Mouse (Mus musculus): Measurements from ENCODE around the gene Tmem150c. TPM values are rescaled to one million over a fixed set of nuclear protein-coding genes. Genes with fewer than 3 reads are reported as not detected.

Gene Tmem150c
- total and polyA plus RNA-seq, 2 experiments from 2014 or later, result 0.31 to 0.98 TPM

- 88% methylated on average over 4 of the region's 4 CpGs for WGBS
- no peak for DNase-seq (ENCODE audit: low spot score)
- no peak overlapping the region for H3K4me2 ChIP-seq (ENCODE audit: low read depth, low read length)
- H3K27ac ChIP-seq (ENCODE audit: low read depth), result no peak overlapping the region
- ATAC-seq (ENCODE audit: insufficient read depth, low read depth), result no peak
- no peak overlapping the region for H3K9ac ChIP-seq (replicated peaks; ENCODE audit: low read depth, low read length)
- no peaks in the 10 kb centered on the region for H3K27me3 ChIP-seq (ENCODE audit: control insufficient read depth, insufficient read depth, low read length)
- H3K4me1 ChIP-seq (ENCODE audit: control insufficient read depth, insufficient read depth), result no peaks in the 10 kb centered on the region
- H3K4me3 ChIP-seq (ENCODE audit: low read depth, low read length), result no peak overlapping the region
- no peaks in the 10 kb centered on the region for H3K36me3 ChIP-seq (replicated peaks; ENCODE audit: control insufficient read depth, insufficient read depth, low read length)
- TF ChIP-seq EP300 (IDR thresholded peaks at IDR 0.05; ENCODE audit: low read depth) (no peak), CTCF (IDR thresholded peaks at IDR 0.05; ENCODE audit: low read depth) (no peak)
- H3K9me3 ChIP-seq (replicated peaks; ENCODE audit: control insufficient read depth, low read length), result no peaks in the 10 kb centered on the region
Measured at GRCm38 (mm10) chr5:100097967-100098366, 61.6 kb downstream of the Tmem150c start.

- 66% methylated on average over 5 of the region's 5 CpGs for WGBS
- no peaks in the 10 kb centered on the region for H3K36me3 ChIP-seq (replicated peaks; ENCODE audit: control insufficient read depth, insufficient read depth, low read length)
- no peak overlapping the region for H3K4me3 ChIP-seq (ENCODE audit: low read depth, low read length)
- H3K27me3 ChIP-seq (ENCODE audit: control insufficient read depth, insufficient read depth, low read length), result no peaks in the 10 kb centered on the region
- DNase-seq (ENCODE audit: low spot score), result no peak
- no peak overlapping the region for H3K27ac ChIP-seq (ENCODE audit: low read depth)
- TF ChIP-seq EP300 (IDR thresholded peaks at IDR 0.05; ENCODE audit: low read depth) (no peak), CTCF (IDR thresholded peaks at IDR 0.05; ENCODE audit: low read depth) (no peak)
- no peak overlapping the region for H3K4me2 ChIP-seq (ENCODE audit: low read depth, low read length)
- no peak overlapping the region for H3K9ac ChIP-seq (replicated peaks; ENCODE audit: low read depth, low read length)
- no peaks in the 10 kb centered on the region for H3K9me3 ChIP-seq (replicated peaks; ENCODE audit: control insufficient read depth, low read length)
- ATAC-seq (ENCODE audit: insufficient read depth, low read depth), result no peak
- H3K4me1 ChIP-seq (ENCODE audit: control insufficient read depth, insufficient read depth), result no peaks in the 10 kb centered on the region
Measured at GRCm38 (mm10) chr5:100096955-100097354, 62.7 kb downstream of the Tmem150c start.

- H3K4me1 ChIP-seq (ENCODE audit: control insufficient read depth, insufficient read depth), result no peaks in the 10 kb centered on the region
- H3K27me3 ChIP-seq (ENCODE audit: control insufficient read depth, insufficient read depth, low read length), result no peaks in the 10 kb centered on the region
- H3K36me3 ChIP-seq (replicated peaks; ENCODE audit: control insufficient read depth, insufficient read depth, low read length), result no peaks in the 10 kb centered on the region
- 22% methylated on average over 17 of the region's 17 CpGs for WGBS
- no peaks in the 10 kb centered on the region for H3K9me3 ChIP-seq (replicated peaks; ENCODE audit: control insufficient read depth, low read length)
- H3K27ac ChIP-seq (ENCODE audit: low read depth), result no peak overlapping the region
- ATAC-seq (ENCODE audit: insufficient read depth, low read depth) (no peak), DNase-seq (ENCODE audit: low spot score) (no peak)
- no peak overlapping the region for H3K9ac ChIP-seq (replicated peaks; ENCODE audit: low read depth, low read length)
- no peak overlapping the region for H3K4me3 ChIP-seq (ENCODE audit: low read depth, low read length)
- TF ChIP-seq EP300 (IDR thresholded peaks at IDR 0.05; ENCODE audit: low read depth) (no peak), CTCF (IDR thresholded peaks at IDR 0.05; ENCODE audit: low read depth) (no peak)
- peak overlapping the region; percentile 21; the same call in 1 of the 2 replicates for H3K4me2 ChIP-seq (ENCODE audit: low read depth, low read length)
Measured at GRCm38 (mm10) chr5:100091602-100092001, 68.0 kb downstream of the Tmem150c start.

DNA sequence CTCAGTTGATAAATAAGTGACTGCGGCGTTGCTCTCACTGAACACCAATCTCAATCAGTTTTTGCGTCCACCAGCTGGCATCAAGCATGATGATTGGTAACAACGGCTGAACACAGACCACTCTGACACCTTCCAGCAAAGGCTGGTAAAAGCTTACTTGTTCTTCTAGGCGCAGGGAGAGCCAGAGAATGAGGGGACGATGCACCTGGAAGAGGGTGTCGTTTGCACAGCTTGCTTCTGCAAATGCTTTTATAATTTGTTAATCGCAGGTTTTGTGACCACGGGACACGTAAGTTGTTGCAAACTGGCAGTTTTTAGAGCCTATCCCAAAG lies 68.4 kb downstream of the Tmem150c start:
- TF ChIP-seq CTCF (IDR thresholded peaks at IDR 0.05; ENCODE audit: low read depth) (no peak), EP300 (IDR thresholded peaks at IDR 0.05; ENCODE audit: low read depth) (no peak)
- 46% methylated on average over 10 of the region's 10 CpGs for WGBS
- Histone ChIP-seq H3K36me3 (replicated peaks; ENCODE audit: control insufficient read depth, insufficient read depth, low read length) (no peaks in the 10 kb centered on the region), H3K4me3 (ENCODE audit: low read depth, low read length) (no peak overlapping the region), H3K9ac (replicated peaks; ENCODE audit: low read depth, low read length) (no peak overlapping the region), H3K27me3 (ENCODE audit: control insufficient read depth, insufficient read depth, low read length) (no peaks in the 10 kb centered on the region), H3K4me1 (ENCODE audit: control insufficient read depth, insufficient read depth) (no peaks in the 10 kb centered on the region), H3K27ac (ENCODE audit: low read depth) (no peak overlapping the region), H3K9me3 (replicated peaks; ENCODE audit: control insufficient read depth, low read length) (no peaks in the 10 kb centered on the region), H3K4me2 (ENCODE audit: low read depth, low read length) (peak overlapping the region; percentile 21; the same call in 1 of the 2 replicates)
- ATAC-seq (ENCODE audit: insufficient read depth, low read depth), result no peak
- DNase-seq (ENCODE audit: low spot score), result no peak

DNA sequence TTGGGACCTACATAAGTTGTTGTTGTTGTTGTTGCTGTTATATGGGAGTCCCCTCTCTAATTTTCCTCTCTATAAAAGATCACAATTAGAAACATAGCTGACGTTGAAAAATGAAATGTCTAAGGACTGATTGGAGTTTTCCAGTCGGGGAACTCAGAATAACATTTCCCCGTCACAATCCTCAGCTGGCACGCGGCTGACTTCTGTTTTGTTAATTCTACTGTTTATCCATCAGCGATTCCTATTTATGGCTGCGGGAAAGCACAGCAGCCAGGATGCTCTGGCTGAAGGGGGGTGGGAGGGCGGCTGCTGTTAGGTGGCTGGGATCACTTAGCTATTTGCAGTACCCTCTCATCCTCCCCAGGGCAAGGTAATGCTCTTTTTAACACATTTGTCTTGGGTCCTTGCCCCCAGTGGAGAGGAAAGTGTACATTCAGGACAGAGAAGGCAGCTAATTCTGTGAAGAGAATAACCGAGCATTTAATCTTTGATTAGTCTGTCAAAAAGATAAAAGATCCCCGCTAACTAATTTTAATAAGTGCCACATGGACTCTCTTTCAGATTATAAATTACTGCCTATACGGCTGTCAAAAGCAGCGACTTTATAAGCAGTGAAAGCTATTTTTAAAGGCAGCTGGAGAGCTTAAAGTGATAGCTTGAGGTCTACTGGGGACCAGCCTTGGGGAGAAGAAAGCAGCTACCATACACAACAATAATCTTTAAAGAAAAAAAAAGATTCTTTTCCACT lies 68.9 kb downstream of the Tmem150c start:
- Histone ChIP-seq H3K9ac (replicated peaks; ENCODE audit: low read depth, low read length) (no peak overlapping the region), H3K4me2 (ENCODE audit: low read depth, low read length) (peak overlapping the region; percentile 21), H3K9me3 (replicated peaks; ENCODE audit: control insufficient read depth, low read length) (no peaks in the 10 kb centered on the region), H3K4me1 (ENCODE audit: control insufficient read depth, insufficient read depth) (no peaks in the 10 kb centered on the region), H3K27me3 (ENCODE audit: control insufficient read depth, insufficient read depth, low read length) (no peaks in the 10 kb centered on the region), H3K4me3 (ENCODE audit: low read depth, low read length) (no peak overlapping the region), H3K36me3 (replicated peaks; ENCODE audit: control insufficient read depth, insufficient read depth, low read length) (no peaks in the 10 kb centered on the region), H3K27ac (ENCODE audit: low read depth) (no peak overlapping the region)
- DNase-seq (ENCODE audit: low spot score) (no peak), ATAC-seq (ENCODE audit: insufficient read depth, low read depth) (no peak)
- WGBS, result 19% methylated on average over 12 of the region's 12 CpGs
- no peak for TF ChIP-seq EP300 (IDR thresholded peaks at IDR 0.05; ENCODE audit: low read depth)
- no peak for TF ChIP-seq CTCF (IDR thresholded peaks at IDR 0.05; ENCODE audit: low read depth)

DNA sequence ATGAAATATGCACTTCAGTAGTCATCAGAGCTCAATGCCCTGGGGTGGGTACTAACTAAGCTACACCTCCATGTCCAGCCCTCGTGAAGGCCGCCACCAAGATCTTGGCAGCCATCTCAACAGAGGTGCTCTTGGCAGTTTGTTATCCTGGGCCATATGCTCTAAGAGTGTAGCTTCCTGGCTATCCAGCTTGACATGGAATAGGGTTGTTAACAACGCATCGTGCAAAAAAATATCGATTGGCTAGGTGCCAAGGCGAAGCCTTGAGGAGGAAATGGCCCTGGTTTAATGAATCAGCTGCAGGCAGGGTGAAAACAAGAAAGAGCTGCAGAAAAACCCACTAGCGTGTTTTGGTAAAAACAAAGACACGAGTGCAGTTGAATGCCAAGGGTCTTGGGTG lies 74.5 kb downstream of the Tmem150c start:
- Histone ChIP-seq H3K4me2 (ENCODE audit: low read depth, low read length) (no peak overlapping the region), H3K27me3 (ENCODE audit: control insufficient read depth, insufficient read depth, low read length) (no peaks in the 10 kb centered on the region), H3K9ac (replicated peaks; ENCODE audit: low read depth, low read length) (no peak overlapping the region), H3K27ac (ENCODE audit: low read depth) (no peak overlapping the region), H3K36me3 (replicated peaks; ENCODE audit: control insufficient read depth, insufficient read depth, low read length) (no peaks in the 10 kb centered on the region), H3K4me3 (ENCODE audit: low read depth, low read length) (no peak overlapping the region), H3K9me3 (replicated peaks; ENCODE audit: control insufficient read depth, low read length) (no peaks in the 10 kb centered on the region), H3K4me1 (ENCODE audit: control insufficient read depth, insufficient read depth) (no peaks in the 10 kb centered on the region)
- no peak for DNase-seq (ENCODE audit: low spot score)
- no peak for ATAC-seq (ENCODE audit: insufficient read depth, low read depth)
- 52% methylated on average over 8 of the region's 8 CpGs for WGBS
- TF ChIP-seq EP300 (IDR thresholded peaks at IDR 0.05; ENCODE audit: low read depth) (no peak), CTCF (IDR thresholded peaks at IDR 0.05; ENCODE audit: low read depth) (no peak)
